Mouse (Mus musculus): Measurements from ENCODE around the gene H6pd.
"Not testable (repeated sequence)": the region's sequence is repeated elsewhere in the genome, so short reads cannot be mapped to it uniquely, and the experiment has no call there.

Gene H6pd

GRCm38 (mm10) chr4:150008853-150009586 is at the start of gene H6pd:
TSS of gene H6pd (minus strand) at chr4:150009023.
- DNase-seq (ENCODE audit: low spot score), result peak; percentile 87

- DNase-seq (ENCODE audit: low spot score), result no peak
Measured at GRCm38 (mm10) chr4:150057722-150058121, 48.9 kb upstream of the H6pd start.

- DNase-seq (ENCODE audit: low spot score), result no peak
Measured at GRCm38 (mm10) chr4:150056171-150056570, 47.3 kb upstream of the H6pd start.

GRCm38 (mm10) chr4:150052380-150052779 is 43.6 kb upstream of the H6pd start:
- no peak for DNase-seq (ENCODE audit: low spot score)

GRCm38 (mm10) chr4:150051514-150051913 is 42.7 kb upstream of the H6pd start:
- no peak for DNase-seq (ENCODE audit: low spot score)

DNA sequence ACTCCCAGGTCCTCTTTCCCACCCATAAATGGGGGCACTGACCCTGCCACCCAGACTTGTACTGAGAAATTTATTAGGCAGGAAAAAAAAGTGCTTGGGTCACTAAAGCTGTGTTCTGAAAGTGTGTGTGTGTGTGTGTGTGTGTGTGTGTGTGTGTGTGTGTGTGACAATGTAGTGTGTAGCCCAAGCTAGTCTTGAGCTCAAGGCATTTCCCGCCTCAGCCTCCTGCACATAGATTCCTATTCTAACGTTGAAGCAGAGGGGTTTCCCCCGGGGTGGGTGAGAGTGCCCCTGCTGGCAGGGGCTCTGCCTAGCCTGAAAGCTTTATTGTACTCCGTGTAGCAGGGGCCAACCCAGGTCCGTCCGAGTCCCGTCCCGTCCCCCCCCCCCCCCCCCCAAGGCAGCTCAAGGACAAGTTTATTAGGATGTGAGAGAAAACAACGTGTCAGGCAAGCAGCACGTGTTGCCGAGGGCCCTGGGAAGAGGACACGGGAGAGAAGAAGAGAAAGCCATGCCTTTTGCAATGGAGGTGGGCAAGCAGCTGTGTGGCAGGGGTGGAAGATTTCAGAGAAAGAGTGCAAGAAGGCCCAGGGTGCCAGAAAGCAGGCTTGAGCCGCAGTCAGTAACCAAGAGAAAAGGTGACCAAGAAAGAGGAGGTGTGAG is 40.9 kb upstream of the H6pd start:
- no peak for DNase-seq (ENCODE audit: low spot score)

DNA sequence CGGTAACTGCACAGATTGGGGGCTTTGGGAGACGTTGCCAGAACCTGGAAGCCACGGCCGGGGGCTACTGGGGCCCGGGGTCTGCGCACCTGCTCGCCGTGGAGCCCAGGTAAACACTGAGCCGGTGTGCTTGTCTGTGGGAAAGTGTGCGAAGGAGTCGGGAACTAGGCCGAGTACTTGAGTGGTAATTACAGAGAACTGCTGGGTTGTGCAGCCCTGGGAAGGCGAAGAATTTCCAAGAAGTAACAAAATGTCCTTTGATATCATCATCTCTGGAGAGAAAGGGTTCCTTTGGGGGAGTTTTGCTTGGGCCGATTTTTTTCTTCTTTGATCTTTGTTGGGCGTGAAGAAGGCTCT is 40.3 kb upstream of the H6pd start:
- DNase-seq (ENCODE audit: low spot score), result no peak

- DNase-seq (ENCODE audit: low spot score), result no peak
Measured at GRCm38 (mm10) chr4:150048478-150049156, 39.8 kb upstream of the H6pd start.

- DNase-seq (ENCODE audit: low spot score), result peak; percentile 33
Measured at GRCm38 (mm10) chr4:150048038-150048437, 39.2 kb upstream of the H6pd start.

DNA sequence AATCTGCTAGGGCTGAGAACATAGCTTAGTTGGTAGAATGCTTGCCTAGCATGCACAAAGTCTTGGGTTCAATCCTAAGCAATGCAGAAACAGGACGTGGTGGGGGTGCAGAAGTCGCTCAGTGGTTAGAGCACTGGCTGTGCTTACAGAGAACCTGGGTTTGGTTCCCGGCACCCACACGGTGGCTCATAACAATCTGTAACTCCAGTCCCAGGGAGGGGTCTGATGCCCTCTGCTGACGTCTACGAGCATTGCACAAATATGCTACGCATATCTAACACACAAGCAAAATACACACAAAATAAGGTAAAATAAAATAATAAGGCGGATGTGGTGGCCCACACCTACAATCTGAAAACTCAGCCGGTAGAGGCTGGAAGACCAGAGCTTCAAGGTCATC is 34.8 kb upstream of the H6pd start:
- DNase-seq (ENCODE audit: low spot score), result no peak

GRCm38 (mm10) chr4:150041346-150042110 is 32.7 kb upstream of the H6pd start:
- DNase-seq (ENCODE audit: low spot score), result no peak

DNA sequence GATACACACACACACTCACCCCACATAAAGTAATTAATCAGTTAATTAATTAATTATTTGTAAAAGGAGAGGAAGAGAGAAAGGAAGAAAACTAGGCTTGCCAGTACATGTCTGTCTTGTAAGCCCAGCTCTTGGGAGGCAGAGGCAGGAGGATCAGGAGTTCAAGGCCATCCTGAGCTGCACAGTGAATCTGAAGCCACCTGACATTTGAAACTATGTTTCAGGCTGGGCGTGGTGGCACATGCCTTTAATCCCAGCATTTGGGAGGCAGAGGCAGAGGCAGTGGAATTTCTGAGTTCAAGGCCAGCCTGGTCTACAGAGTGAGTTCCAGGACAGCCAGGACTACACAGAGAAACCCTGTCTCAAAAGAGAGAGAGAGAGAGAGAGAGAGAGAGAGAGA is 32.0 kb upstream of the H6pd start:
- DNase-seq (ENCODE audit: low spot score), result not testable (repeated sequence)

DNA sequence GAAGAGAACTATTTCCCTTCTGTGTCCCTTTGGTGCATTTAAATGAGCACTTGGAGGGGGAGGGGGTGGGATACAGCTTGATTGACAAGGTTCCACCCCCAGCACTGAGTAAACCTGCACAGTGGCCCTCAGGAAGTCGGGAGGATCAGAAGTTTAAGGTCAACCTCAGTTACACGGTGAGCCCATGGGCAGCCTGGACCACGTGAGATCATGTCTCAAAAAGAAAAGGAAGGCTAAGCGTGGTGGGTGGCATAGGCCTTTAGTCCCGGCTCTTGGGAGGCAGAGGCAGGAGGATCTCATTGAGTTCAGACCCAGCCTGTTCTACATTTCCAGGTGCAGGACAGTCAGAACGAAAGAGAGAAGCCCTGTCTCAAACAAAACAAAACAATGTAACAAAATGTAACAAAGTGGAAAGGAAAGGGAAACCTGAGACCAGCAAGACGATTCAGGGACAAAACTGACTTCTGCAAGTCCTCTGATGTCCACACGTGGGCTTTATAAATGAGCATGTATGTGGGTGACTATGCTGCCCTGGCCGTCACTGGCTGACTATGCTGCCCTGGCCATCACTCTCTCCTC is 31.3 kb upstream of the H6pd start:
- DNase-seq (ENCODE audit: low spot score), result no peak

DNA sequence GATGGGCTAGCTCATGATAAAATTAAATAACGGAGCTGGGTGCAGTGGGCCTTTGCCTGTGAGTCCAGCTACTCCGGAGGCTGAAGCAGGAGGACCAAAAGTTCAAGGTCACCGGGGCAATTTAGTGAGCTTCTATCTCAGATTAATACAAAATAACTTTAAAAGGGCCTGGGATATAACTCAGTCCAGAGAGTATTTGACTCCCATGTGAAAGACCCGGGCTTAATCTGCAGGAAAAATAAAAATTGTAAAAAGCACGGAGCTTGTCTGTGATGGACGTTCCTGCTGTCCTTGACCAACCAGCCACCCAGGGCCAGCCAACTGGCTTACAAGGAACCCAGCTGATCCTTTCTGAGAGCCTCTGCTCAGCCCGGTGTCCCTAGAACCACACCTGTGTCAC is 29.7 kb upstream of the H6pd start:
- DNase-seq (ENCODE audit: low spot score), result no peak

DNA sequence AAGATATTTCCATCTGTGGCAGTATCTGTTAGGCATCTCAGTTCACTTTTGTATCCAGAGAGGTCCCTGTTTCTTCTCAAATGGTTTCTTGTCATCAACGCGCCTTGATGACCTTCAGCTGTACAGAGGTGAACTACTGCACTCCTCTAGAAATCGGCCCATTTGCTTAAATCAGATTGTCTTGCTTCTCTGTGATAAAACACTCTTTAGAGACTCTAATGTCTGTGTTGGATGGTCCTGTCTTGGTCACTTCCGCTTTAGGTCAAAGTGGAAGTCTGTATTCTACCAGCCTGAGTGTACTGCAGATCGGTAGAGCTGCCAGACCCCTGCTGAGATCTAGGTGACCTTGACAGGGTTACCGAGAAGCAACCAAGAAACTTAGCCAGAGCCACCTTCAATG is 27.3 kb upstream of the H6pd start:
- no peak for DNase-seq (ENCODE audit: low spot score)

DNA sequence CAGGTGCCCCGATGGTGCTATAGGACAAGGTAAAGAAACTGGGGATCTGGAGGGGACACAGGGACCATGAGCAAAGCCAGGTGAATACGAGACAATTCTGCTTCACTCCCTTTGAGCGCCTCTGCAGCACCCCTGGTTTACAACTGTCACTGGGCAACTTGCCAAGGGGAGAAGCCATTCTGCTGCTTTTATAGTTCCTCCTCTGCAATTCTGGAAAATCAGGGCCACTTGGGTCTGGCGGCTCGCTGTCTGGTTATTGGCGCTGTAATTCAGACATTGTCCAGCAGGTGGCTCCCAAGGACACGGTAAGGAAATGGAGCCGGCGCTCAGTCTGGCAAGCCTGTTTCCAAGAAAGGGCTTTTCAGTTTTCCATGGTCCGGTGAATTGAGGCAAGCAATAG is 26.5 kb upstream of the H6pd start:
- DNase-seq (ENCODE audit: low spot score), result peak; percentile 94

GRCm38 (mm10) chr4:150033261-150033671 is 24.4 kb upstream of the H6pd start:
- no peak for DNase-seq (ENCODE audit: low spot score)

- DNase-seq (ENCODE audit: low spot score), result no peak
Measured at GRCm38 (mm10) chr4:150031234-150031890, 22.5 kb upstream of the H6pd start.

- DNase-seq (ENCODE audit: low spot score), result no peak
Measured at GRCm38 (mm10) chr4:150030449-150031233, 21.8 kb upstream of the H6pd start.

DNA sequence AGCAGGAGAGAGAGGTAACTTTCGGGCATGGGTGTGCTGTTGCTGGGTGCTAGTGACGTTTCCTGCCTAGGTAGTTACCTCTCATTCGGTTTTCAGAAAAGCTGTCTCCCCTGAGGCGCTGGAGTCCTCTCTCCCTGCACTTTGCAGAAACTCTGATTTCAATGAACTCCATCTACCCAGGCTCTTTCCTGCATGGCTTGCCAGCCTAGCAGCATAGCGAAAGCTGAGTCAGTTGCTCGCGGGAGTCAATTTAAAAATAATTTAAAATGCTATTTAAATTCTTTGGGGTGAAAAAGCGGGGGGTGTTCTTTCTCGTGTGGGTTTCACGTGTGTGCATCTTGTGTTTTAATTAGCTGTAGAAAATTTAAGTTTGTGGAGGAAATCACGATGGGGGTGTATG is 21.1 kb upstream of the H6pd start:
- no peak for DNase-seq (ENCODE audit: low spot score)

DNA sequence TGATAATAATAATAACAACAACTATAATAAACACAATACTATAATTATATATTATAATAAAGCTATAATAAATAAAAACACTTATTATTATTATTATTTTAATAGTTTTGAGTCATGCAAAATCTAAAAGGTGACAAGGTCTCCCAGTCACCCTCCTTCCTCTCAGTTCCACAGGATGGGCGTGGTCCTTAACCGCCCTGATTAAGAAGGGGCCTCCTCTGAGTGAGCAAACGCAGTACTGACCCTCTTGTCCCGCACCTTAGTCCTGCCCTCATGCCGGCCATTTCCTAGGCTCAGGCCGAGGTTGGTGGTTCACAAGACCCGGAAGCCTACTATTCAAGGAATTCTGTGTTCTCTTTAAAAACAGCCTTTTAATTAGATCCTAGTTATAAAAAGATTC is 14.7 kb upstream of the H6pd start:
- DNase-seq (ENCODE audit: low spot score), result no peak
